Mouse (Mus musculus) forelimb bud, embryonic 11.5 days (tissue): ENCODE data around the gene Clns1a.

Source experiments
- DNase-seq: peaks from one replicate; pipeline ENCODE4 v3.0.0-alpha.2; 2012; ENCODE audit warnings: low read depth, low spot score

Clns1a gene

DNA sequence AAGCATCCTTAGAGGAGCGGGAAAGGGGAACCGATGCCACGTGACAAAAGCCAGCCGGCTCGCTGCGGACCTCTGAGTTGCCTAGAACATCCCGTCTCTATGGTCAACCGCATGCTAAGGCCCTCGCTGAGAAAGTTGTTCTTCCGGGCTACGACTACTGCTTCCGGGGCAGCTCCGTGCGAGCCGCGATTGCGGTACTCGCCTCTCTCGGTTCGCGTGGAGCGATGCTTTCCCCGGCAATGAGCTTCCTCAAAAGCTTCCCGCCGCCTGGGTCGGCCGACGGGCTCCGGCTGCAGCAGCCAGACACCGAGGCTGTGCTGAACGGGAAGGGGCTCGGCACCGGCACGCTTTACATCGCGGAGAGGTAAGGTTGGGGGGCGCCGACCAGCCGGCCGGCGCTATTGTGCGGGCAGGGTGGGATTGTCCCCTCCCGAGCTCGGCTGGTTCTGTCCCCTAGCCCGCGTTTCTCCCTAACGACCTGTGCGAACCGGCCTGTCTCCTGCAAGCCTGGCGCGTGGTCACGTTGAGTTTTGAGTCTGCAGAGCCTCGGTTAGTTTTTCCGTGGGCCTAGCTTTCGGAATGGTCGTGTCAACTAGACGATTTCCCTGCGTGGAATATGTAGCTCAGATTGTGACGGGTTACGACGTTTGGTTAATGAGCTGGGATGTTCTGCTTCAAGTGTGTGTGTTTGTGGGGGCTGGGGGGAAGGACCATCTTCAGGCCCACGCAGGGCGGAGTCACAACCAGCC is at the start of gene Clns1a:
Clns1a (plus strand) TSS at position 129 of the 749 bp plus-strand sequence.
- DNase-seq, result peak; percentile 92

DNA sequence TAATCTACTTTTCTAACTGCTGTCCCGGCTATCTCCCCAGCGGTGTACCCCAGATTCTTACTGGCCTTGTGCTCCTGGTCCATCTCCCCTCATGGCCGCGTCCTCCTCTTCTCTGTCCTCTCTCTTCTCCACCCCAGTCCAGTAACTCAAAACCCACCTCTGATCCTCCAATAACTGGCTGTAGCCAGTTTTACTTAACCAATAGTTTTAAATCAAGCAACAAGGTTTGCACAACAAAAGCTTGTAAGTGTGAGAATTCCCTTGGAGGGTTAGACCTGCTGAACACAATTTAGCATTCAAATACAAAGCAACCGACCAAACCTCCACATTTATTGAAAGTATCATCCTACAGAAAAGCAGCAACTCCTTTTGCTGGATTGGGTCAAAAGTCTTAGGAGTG is 48.8 kb upstream of the Clns1a start:
- DNase-seq, result no peak

DNA sequence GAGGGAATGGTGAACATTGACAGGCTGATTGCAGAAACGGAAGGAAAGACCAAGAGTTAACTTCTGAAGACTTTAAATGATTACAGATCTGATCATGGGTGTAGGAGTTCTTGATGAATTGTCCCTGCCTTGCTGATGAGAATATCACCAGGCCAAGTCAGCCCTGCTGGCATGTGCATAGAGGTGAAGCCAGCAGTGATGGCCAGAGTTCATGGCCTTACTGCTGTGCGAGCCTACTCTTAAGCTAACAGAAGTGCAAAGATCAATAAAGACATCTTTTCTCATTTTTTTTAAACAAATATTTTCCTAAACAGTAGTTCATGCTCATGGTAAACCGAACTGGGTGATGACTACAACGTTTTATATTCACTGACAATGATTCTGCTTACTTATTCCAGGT is 45.7 kb upstream of the Clns1a start:
- no peak for DNase-seq

DNA sequence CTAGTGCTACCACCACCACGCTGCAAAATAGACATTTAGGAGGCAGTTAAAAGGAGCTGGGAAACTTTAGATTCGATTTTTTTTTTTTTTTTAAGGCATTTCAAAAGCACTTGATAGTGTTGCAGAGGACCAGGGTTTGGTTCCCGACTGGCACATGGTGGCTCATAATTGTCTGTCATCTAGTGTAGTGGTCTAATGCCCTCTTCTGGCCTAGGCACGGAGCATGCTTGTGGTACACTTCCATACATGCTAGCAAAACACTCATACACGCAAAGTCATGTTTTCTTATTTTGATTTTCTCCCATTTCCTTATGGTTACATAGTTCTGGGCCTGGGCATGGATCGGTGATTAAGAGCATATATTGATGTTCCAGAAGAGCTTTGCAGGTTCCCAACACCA is 40.3 kb upstream of the Clns1a start:
- DNase-seq, result no peak

DNA sequence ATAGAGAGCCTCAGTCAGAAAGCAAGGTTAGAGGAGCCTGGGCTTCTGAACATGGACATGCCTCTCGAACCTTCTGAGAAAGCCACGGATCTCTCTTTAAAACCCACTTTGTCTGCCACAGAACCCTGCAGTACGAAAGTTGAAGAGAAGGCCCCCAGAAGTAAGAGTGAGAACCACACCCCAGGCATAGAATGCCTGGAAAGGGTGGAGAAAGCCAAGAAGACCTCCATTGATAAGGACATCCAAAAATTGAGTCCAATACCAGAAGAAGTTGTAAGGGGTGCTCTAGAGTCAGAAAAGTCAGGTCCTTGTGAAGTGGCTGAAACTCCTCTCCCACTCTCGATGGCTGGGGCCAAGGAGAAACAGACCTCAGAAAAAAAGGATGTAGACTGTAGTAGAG is 34.8 kb upstream of the Clns1a start:
- no peak for DNase-seq

DNA sequence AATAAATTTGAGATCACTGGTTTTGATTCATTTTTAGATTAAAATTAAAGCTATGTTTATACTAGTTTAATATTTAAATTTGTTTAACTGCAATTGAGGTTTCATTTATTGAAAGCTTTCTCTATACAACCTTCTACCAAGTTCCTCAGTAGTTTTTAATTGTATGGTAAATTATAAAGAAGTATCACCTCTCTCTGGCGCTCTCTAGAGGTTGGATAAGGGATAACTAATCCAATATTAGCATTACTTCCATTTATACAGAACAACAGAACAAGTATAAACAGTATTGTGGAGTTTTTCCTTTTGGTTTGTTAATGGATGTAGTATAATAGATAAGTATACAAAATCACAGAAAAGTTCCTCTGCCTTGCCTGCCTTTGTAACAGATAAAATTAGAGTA is 17.2 kb upstream of the Clns1a start:
- peak; percentile 9 for DNase-seq

DNA sequence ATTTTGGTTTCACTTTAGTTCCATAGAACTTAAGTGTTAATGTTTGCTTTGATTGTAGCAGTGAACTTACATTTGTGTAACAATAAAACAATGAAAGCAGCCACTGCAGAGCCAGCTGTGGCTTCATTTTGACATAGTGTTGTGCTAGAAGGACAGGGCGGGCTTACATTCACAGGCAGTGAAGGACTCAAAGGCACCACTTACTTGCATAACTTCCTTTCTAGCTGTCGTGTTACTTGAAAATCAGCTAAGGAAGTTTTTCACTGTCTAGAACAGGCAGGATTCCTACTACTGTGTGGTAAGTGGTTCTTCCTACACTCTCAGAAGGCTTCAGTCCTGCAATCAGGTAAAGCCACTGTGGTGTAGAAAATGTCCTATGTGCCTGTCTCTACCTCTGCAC is 8.6 kb upstream of the Clns1a start:
- no peak for DNase-seq

DNA sequence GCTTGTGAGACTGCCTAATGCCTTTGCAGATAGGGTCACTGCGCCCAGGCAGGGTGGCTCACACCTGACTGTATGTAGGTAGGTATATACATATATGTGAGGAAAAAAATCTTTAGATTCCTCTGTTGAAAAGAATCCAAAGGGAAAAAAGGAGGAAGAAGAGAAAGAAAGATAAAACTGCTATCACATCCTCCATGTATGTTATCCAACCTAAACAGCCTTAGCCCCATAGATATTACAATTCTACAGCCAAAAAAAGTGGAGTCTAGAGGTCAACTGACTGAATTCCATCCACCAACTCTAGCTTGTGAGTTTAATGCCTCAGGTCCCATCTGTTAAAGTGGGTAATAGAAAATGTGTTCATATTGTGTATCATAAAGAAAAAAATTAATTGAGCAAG is 993 bp upstream of the Clns1a start:
- no peak for DNase-seq

DNA sequence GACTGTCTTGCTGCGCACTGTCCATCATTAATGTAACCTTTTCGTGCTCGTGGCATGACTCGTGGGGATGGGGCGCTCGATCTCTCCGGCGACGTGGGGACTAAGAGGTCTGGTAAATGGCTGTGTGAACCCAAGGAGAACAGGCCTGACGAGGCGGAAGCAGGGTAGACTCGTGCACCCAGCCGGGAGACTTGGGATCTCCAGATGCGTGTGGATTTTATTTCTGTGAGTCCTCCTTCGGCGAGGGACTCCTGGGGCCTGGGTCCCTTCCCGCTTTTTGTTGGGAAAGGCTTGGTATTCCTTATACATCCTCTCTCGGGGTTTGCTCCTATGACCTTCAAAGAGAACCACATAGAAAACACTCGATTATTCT is 315 bp upstream of the Clns1a start:
- no peak for DNase-seq

DNA sequence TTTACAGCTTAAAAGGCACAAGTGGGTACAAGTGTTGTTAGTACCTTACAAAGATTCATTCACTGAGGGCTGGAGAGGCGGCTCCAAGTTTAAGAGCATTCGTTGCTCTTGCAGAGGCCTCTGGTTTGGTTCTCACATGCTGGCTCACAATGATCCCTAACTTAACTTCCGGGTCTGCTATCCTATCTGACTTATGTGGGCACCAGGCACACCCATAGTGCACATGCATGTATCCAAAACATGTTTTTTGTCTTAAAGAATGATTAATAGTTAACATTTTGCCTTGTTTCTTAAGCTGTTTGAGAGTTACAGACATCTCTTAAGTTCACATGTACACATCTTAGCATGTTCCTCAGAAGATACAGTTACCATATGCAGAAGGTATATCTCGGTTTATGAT is 3.7 kb downstream of the Clns1a start:
- DNase-seq, result no peak

DNA sequence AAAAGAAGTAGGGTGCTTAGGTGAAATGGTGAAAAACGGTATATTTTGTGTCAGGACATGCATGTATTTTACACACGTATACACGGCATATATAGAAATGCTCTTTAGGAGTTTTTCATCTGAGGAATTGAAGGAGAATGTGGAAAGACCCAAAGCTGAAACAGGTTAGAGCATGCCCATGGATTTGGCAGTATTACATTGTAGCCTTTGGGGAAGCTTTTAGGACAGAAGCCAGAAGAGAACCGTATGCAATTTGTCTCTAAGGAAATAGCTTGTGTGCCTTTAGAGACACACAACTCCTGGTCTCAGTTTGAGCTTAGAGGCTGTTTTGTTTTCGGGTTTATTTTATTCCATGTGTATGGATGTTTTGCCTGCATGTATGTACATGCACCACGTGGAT is 4.7 kb downstream of the Clns1a start:
- DNase-seq, result no peak

DNA sequence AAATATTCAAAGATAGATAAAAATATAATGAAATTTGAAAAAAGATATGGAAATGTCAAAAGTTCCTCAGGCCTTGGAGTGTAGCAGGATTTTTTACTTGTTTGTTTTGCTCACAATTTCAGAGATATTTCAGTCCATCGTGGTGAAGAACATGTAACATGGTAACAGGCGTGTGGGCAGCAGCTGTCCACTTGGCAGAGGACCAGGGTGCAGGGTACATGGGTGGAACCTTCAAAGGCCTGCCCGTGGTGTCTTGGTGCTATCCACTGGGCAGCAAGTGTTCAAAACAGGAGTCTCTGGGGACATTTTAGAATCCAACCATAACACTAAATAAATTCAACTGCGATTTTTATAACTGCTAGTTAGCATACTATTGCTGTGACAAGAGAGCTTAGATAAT is 10.7 kb downstream of the Clns1a start:
- no peak for DNase-seq

DNA sequence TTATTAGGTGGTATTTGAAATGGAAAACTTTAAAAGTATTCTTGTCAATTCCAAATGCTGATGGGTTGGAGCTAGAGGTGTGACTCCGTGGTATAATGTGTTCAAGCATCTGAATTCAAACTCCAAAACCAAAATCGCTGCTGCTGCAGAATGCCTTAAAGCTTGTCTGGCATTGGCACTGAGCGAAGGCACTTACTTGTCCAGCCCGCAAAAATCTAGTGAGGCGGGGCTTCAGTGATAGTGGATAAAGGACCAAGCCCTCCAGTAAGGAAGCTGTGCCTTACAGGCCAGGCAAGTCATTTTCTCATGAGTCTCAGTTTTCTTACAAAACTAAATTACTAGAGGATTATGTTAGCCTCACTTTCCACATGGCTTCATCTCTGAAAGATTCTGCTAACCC is 11.4 kb downstream of the Clns1a start:
- DNase-seq, result no peak

DNA sequence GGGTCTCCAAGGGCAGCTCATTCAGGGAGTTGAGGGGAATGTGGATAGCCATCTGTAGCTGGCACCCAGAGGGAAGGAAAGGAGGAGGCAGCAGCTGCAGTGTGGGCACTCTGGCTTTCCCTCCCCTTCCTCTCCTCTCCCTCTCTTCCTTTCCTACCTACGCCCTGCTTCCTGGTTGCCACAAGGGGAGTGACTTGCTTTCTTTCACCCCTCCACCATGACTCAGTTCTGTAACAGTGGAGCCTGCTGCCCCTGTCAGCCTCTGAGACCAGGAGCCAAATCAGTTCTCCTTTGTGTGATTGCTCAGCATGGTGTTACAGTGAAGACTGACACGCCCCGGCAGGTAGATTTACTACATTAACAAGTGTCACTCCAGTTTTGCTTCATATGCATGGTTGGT is 12.8 kb downstream of the Clns1a start:
- no peak for DNase-seq

DNA sequence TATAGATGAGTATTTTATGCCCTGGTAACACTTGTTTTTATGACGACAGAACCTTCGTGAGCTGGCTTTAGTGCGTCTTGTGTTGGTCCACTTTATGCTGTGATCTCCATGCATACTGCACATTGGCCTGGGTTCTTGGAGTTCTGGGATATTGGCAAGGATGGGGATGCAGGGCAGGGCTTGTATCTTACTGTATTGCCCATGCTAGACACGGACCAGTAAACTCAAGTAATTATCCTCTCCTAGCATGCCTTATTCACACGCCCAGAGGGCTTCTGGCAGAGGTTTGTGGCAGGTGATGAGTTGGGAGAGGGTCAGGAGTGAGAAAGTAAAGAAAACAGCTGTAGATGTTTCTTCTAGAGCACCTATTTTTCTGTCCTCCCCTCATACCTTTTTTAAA is 18.2 kb downstream of the Clns1a start:
- no peak for DNase-seq

DNA sequence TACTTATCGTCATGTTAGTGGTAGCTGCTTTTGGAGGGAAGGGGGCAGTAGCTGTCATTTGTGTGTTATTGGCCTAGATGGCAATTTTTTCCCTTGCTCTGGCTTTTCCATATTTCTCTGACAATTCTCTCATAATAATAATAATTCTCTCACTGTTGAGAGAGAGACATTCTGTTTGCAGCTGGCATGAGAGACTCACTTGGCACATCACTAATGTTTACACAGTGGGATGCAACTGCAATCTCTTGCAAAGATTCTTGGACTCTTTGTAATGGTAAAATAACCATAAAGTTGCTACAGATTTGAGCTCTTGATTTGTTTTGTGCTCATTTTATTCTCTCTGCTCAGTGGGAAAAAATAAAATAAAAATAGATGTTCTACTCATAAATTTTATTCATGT is 20.9 kb downstream of the Clns1a start:
- no peak for DNase-seq

DNA sequence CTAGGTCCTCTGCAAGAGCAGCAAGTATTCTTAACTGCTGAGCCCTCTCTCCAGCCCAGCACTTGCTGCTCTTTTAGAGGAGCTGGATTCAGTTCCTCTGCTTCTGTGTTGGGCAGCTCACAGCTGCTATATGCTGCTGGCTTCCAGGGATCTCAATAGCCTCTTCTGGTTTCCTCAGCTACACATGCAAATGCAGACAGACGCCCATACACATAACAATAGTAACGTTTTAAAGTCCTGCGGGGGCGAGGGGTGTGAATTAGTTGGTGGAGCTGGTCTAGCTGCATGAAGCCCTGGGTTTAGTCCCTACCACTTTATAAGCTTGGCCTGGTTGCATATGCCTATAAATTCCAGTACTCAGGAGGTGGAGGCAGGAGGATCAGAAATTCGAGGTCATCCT is 22.6 kb downstream of the Clns1a start:
- DNase-seq, result no peak

DNA sequence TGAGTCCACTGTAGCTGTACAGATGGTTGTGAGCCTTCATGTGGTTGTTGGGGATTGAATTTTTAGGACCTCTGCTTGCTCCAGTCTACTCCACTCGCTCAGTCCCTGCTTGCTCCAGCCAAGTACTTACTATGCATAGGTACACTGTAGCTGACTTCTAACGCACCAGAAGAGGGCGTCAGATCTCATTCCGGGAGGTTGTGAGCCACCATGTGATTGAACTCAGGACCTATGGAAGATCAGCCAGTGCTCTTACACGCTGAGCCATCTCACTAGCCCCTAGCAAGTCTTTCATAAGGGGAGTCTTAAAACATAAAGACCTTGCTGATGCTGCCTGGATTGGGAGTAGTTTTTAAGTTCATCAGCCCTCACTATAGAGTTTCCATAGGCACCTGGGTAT is 23.7 kb downstream of the Clns1a start:
- DNase-seq, result no peak

DNA sequence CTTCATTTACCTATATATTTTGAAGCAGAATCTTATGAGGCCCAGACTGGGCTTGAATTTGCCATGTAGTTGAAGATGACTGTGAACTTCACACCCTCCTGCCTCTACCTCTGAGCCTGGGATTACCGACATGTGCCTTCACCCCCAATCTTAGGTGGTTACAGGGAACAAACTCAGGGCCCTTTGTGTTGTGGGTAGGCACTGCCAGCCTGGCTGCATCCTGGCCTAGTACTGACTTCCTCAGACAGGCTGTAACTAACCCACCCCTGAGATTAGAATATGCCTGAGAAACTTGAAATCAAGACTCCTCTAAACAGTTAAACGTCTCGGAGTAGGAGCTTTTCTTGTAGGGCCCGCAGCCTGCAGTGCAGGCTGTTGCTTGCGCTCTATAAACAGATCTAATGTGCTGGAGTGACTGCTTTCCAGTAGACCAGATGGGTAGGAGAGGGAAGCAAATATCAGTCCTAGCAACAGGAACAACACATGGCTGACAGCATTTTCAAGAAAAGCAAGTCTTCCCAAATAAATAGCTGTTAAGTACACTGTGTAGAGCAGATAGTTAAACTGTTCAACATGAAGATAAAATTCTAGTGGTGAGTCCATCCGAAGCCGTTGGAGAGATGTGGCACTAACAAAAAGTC is 26.0 kb downstream of the Clns1a start:
- DNase-seq, result no peak

DNA sequence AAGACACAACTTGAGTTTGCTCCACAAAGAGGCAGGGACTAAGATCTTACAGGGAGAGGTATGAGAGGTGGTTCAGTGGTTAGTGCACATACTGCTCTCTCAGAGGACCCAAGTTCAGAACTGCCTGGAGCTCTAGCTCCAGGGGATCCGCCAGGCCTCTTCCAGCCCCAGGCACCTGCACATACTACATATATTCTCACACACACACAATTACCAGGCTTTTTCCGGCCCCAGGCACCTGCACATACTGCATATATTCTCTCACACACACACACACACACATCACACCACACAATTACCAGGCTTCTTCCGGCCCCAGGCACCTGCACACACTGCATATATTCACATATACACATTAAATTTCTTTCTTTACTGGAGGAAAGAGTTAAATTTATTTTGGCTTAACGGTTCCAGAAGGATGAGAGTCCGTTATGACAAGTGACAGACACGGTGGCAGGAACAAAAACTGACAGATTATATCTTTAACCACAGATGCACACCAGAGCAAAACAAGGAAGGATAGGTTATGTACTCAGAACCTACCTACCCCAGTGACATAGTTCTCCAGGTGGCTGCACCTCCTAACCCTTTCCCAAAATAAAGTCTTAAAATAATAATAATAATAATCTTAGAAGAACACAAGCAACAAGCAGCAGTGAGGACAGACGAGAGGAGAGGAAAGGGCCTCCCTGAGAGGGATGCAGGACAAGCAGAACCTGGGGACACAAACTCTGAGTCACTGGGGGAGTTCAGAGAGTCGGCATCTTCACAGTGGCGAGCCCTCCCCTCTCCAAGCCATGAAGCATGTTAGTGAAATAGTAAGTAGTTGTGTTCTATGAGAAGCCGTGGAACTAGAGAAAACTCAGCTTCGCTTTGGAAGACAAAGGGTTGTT is 27.5 kb downstream of the Clns1a start:
- no peak for DNase-seq

DNA sequence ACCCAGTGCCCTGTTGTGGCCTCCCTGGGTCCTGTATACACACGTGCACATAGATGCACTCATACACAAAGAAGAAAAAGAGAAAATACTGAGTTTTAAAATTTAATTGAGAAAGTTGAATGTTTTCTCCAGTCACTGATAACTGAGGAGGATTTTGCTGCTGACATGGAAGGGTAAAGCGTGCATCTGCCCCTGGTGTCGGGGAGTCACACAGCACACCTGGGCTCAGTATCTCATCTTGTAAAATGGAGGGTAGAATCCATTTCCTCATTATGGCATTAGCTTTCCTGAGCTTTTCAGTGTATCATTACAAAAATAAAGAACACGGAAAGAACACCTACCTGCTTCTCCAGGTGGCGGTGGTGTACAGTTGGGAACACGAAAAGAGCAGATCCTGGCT is 29.0 kb downstream of the Clns1a start:
- DNase-seq, result no peak

DNA sequence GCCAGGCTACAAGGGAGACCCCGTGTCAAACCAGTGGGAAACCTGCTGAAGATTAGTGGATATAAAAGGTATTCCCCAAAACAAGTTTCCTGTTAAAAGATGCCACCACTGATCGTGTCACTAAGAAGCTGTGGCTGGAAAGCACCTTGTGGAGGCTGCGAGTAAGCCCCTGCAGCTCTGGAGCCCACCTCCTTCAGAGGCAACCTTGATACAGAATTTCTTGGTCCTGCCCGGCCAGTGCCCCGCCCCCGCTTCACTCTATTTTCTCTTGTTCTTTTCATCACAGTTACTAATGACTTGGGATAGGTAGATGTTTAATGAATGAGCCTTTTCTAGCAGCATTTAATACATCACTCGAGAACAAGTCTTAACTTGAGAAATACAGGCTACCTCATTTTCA is 29.6 kb downstream of the Clns1a start:
- DNase-seq, result no peak

DNA sequence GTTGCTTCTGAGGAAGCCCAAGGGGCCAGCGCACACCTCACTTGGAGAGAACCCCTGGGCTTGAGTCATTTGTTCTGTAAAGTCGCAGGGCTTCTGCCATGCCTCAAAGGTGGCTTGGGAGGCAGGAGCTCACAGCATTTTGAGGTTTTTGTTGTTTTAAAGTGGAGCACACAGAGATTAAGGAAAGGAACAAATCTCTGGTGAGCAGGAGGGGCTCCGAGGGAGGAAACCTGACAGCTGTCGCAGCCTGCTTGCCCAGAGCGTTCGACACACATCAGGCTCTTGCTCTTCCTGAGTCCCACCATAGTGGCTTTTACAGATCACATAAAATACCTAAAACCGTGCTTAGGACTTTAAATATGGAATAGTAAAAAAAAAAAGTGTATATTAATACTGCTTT is 30.3 kb downstream of the Clns1a start:
- DNase-seq, result no peak
